Mouse (Mus musculus) heart, adult 2 months (tissue): ENCODE data around the gene Pradc1. TPM values are rescaled to one million over a fixed set of nuclear protein-coding genes. Genes with fewer than 3 reads are reported as not detected.

Experiments used
- DNase-seq, 2 experiments: peaks; one replicate each; pipeline ENCODE4 v3.0.0; 2021
- H3K27ac ChIP-seq: fragments of 200-600 bp; 2 replicates; pipeline ENCODE4 v1.8.1; 2022
- H3K27me3 ChIP-seq: fragments of 200-500 bp; 2 replicates; pipeline ENCODE4 v1.6.1; 2012; ENCODE audit warnings: mild to moderate bottlenecking, low read length, inconsistent platforms, mixed read lengths; ENCODE audit not compliant: control insufficient read depth, insufficient read depth
- H3K36me3 ChIP-seq: fragments of 200-500 bp; 2 replicates; pipeline ENCODE4 v1.6.1; 2012; ENCODE audit warnings: low read length, inconsistent platforms; ENCODE audit not compliant: control insufficient read depth, insufficient read depth
- H3K4me1 ChIP-seq: fragments of 200-500 bp; 2 replicates; pipeline ENCODE4 v1.6.1; 2011; ENCODE audit warnings: low read length; ENCODE audit not compliant: control insufficient read depth, insufficient read depth
- H3K4me3 ChIP-seq: fragments of 200-600 bp; 2 replicates; pipeline ENCODE4 v1.8.1; 2022
- H3K79me2 ChIP-seq: fragments of 200-500 bp; replicated peaks from 2 replicates; pipeline ENCODE4 v1.6.1; 2012; ENCODE audit warnings: mild to moderate bottlenecking, inconsistent platforms, low read length, moderate library complexity, mixed read lengths; ENCODE audit not compliant: control insufficient read depth, insufficient read depth
- H3K9ac ChIP-seq: fragments of 200-500 bp; 2 replicates; pipeline ENCODE4 v1.6.1; 2012; ENCODE audit warnings: low read depth, mild to moderate bottlenecking, control low read depth, inconsistent platforms, low read length, mixed read lengths
- CTCF ChIP-seq: fragments of 200-600 bp; IDR thresholded peaks from 2 replicates; pipeline ENCODE4 v1.8.1; 2022; ENCODE audit warnings: antibody characterized with exemption, mild to moderate bottlenecking, moderate library complexity
- EP300 ChIP-seq: fragments of 200-500 bp; IDR thresholded peaks from 2 replicates; pipeline ENCODE4 v1.6.1; 2011; ENCODE audit warnings: low read depth, low read length, control low read depth; ENCODE audit not compliant: insufficient read depth
- POLR2A ChIP-seq: fragments of 200-500 bp; IDR thresholded peaks from 2 replicates; pipeline ENCODE4 v1.6.1; 2011; ENCODE audit warnings: mild to moderate bottlenecking, low read depth, low read length, control low read depth; ENCODE audit not compliant: insufficient read depth
- WGBS: fragments of 180-500 bp; shearing (Covaris S2); methylation state at CpG from one replicate; pipeline ENCODE4 v1.1.7; 2018; 5-methylcytosine and 5-hydroxymethylcytosine counted together
- intact Hi-C: fragments of 180-260 bp; cut with DNase I; formaldehyde crosslinking; loops from one replicate; pipeline ENCODE4 v1.15.1; 2025
- polyA plus RNA-seq: library from polyadenylated mRNA; depleted of rRNA; stranded (reverse); fragments of >200 nt; gene quantifications from 2 replicates; pipeline ENCODE4 v1.2.3, GENCODE M21; 2012; rRNA removed
- total RNA-seq, 2 experiments: library from RNA; stranded (reverse); gene quantifications; 2 replicates each; pipeline ENCODE4 v1.2.3; 2021

The Pradc1 gene
- total and polyA plus RNA-seq, 3 experiments = 8.9 to 22.4 (median 11.0) TPM

GRCm38 (mm10) chr6:85397165-85397564, 54.6 kb downstream of the Pradc1 start:
- Histone ChIP-seq H3K4me3 (no peak overlapping the region), H3K4me1 (peaks cover 3% of the 10 kb centered on the region), H3K9ac (no peak overlapping the region), H3K36me3 (no peaks in the 10 kb centered on the region), H3K79me2 (no peaks in the 10 kb centered on the region), H3K27ac (no peak overlapping the region), H3K27me3 (no peaks in the 10 kb centered on the region)
- peak; percentile 73 for TF ChIP-seq CTCF
- TF ChIP-seq POLR2A = no peak
- no peak for TF ChIP-seq EP300
- intact Hi-C loops = no loop called here
- peak; percentile 35 to 74 for DNase-seq
- 9% methylated on average over 1 of the region's 1 CpGs for WGBS

Other genes starting within 250 kb of the Pradc1 start
- gene Sfxn5, start 118.5 kb downstream of the Pradc1 start, total RNA-seq = 1 to 10 TPM; 4.2 to 5.3 TPM
- 4.9 and 5.9 TPM in 2 replicates for gene Sfxn5, start 118.5 kb downstream of the Pradc1 start, polyA plus RNA-seq
- gene Rab11fip5, start 77.3 kb downstream of the Pradc1 start, total RNA-seq = 10 to 100 TPM; 59.3 to 73.9 TPM
- gene Rab11fip5, start 77.3 kb downstream of the Pradc1 start, polyA plus RNA-seq = 41.6 and 55.0 TPM in 2 replicates
- gene Noto, start 28.1 kb downstream of the Pradc1 start, total RNA-seq = not detected
- gene Noto, start 28.1 kb downstream of the Pradc1 start, polyA plus RNA-seq = not detected in 2 replicates
- 10 to 100 TPM in 1 of 2 experiments, 1 to 10 TPM in 1; 8.1 to 13.6 TPM for gene Smyd5, start 20.0 kb downstream of the Pradc1 start, total RNA-seq
- 13.1 and 13.9 TPM in 2 replicates for gene Smyd5, start 20.0 kb downstream of the Pradc1 start, polyA plus RNA-seq
- gene Cct7, start 456 bp downstream of the Pradc1 start, total RNA-seq = 100 to 1,000 TPM; 144 to 159 TPM
- 83.7 and 133 TPM in 2 replicates for gene Cct7, start 456 bp downstream of the Pradc1 start, polyA plus RNA-seq
- gene Fbxo41, start 51.0 kb upstream of the Pradc1 start, total RNA-seq = under 1 TPM in 1 of 2 experiments, not detected in 1; 0.02 TPM
- gene Fbxo41, start 51.0 kb upstream of the Pradc1 start, polyA plus RNA-seq = 0.02 and 0.03 TPM in 2 replicates
- gene Egr4, start 61.6 kb upstream of the Pradc1 start, total RNA-seq = not detected
- not detected in 2 replicates for gene Egr4, start 61.6 kb upstream of the Pradc1 start, polyA plus RNA-seq
- 1 to 10 TPM; 1.8 to 2.0 TPM for gene Alms1, start 135.6 kb upstream of the Pradc1 start, total RNA-seq
- gene Alms1, start 135.6 kb upstream of the Pradc1 start, polyA plus RNA-seq = 0.51 and 0.64 TPM in 2 replicates